Mouse (Mus musculus) cerebellum, adult 2 months (tissue): ENCODE data around the gene Dnah9.

Experiments
- CTCF ChIP-seq: fragments of 200-500 bp; IDR thresholded peaks from 2 replicates; pipeline ENCODE4 v1.5.1; 2011; ENCODE audit warnings: low read depth, mild to moderate bottlenecking, control low read depth, low read length, moderate library complexity, borderline replicate concordance; ENCODE audit not compliant: insufficient read depth
- POLR2A ChIP-seq: fragments of 200-500 bp; IDR thresholded peaks from 2 replicates; pipeline ENCODE4 v1.6.1; 2011; ENCODE audit warnings: low read length, control low read depth, borderline replicate concordance; ENCODE audit not compliant: insufficient read depth

DNA sequence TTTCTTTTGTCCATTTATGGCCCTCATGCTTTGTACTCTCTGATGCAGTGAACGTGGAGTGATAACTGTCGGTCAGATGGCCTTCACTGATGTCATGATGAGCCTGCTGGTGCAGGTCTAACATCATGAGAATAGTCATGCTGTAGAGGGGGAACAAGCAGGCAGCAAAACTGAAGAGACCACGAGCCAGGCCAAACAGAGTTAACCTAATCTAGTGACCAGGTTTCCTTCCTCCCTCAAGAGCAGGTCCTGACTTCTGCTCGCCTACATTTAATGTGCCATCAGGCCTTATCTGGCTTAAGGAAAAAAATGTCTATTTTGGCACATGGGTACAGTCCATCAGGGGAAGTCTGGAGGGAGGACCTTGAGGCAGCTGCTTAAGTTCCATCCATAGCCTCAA is 259.2 kb downstream of the Dnah9 start:
- no peak for TF ChIP-seq CTCF
- TF ChIP-seq POLR2A, result no peak
